Mouse (Mus musculus): ENCODE measurements around the gene Sec14l4. TPM values are rescaled to one million over a fixed set of nuclear protein-coding genes. Genes with fewer than 3 reads are reported as not detected.

The Sec14l4 gene
- 4.7 and 6.3 TPM in 2 replicates for polyA plus RNA-seq (2015; fragmentation: Nextera tagmentation; extraction: Ambion mirVana)

GRCm38 (mm10) chr11:4031126-4031941, at the start of gene Sec14l4:
Gene Sec14l4 (plus strand): TSS chr11:4031462.
- 48% methylated on average over 16 of the region's 16 CpGs for WGBS (ENCODE audit: insufficient replicate concordance)
- H3K27ac ChIP-seq (ENCODE audit: low read length): peak within 1 kb of the TSS; percentile 22
- peak; percentile 67 for ATAC-seq (ENCODE audit: low read depth)
- H3K27me3 ChIP-seq (ENCODE audit: control insufficient read depth, insufficient read depth, low read depth, low read length): no peaks in the 10 kb centered on the region
- H3K36me3 ChIP-seq (ENCODE audit: control insufficient read depth, insufficient read depth): no peaks in the 10 kb centered on the region
- H3K4me2 ChIP-seq (ENCODE audit: low read depth, low read length): peak within 1 kb of the TSS; percentile 29
- no peak within 1 kb of the TSS; the same call in 1 of the 2 replicates for H3K9ac ChIP-seq (ENCODE audit: low read depth, low read length)
- H3K4me3 ChIP-seq (ENCODE audit: low read depth, low read length): peak within 1 kb of the TSS; percentile 20
- peaks cover 2% of the 10 kb centered on the region; the same call in 1 of the 2 replicates for H3K4me1 ChIP-seq (ENCODE audit: control insufficient read depth, low read depth, low read length)
- no peaks in the 10 kb centered on the region for H3K9me3 ChIP-seq (replicated peaks; ENCODE audit: control insufficient read depth, low read length)

GRCm38 (mm10) chr11:3981536-3981935, 49.7 kb upstream of the Sec14l4 start:
- Histone ChIP-seq H3K9me3 (replicated peaks; ENCODE audit: control insufficient read depth, low read length) (no peaks in the 10 kb centered on the region), H3K9ac (ENCODE audit: low read depth, low read length) (no peak overlapping the region), H3K27me3 (ENCODE audit: control insufficient read depth, insufficient read depth, low read depth, low read length) (peaks cover 24% of the 10 kb centered on the region), H3K4me2 (ENCODE audit: low read depth, low read length) (no peak overlapping the region), H3K4me3 (ENCODE audit: low read depth, low read length) (no peak overlapping the region), H3K36me3 (ENCODE audit: control insufficient read depth, insufficient read depth) (peaks cover 20% of the 10 kb centered on the region), H3K4me1 (ENCODE audit: control insufficient read depth, low read depth, low read length) (peaks cover 5% of the 10 kb centered on the region), H3K27ac (ENCODE audit: low read length) (no peak overlapping the region)
- WGBS (ENCODE audit: insufficient replicate concordance): 48% methylated on average over 6 of the region's 6 CpGs
- ATAC-seq (ENCODE audit: low read depth): no peak

- no peak overlapping the region for H3K9ac ChIP-seq (ENCODE audit: low read depth, low read length)
- peaks cover 24% of the 10 kb centered on the region for H3K27me3 ChIP-seq (ENCODE audit: control insufficient read depth, insufficient read depth, low read depth, low read length)
These were observed 48.7 kb upstream of the Sec14l4 start for GRCm38 (mm10) chr11:3982275-3983209.

GRCm38 (mm10) chr11:3983291-3983862, 47.9 kb upstream of the Sec14l4 start, which contains the start of gene Gal3st1:
Gene Gal3st1 (plus strand): TSS chr11:3983636.
- Histone ChIP-seq H3K9ac (ENCODE audit: low read depth, low read length) (no peak within 1 kb of the TSS), H3K36me3 (ENCODE audit: control insufficient read depth, insufficient read depth) (peaks cover 5% of the 10 kb centered on the region), H3K27ac (ENCODE audit: low read length) (no peak within 1 kb of the TSS), H3K4me2 (ENCODE audit: low read depth, low read length) (peak within 1 kb of the TSS; percentile 42), H3K4me1 (ENCODE audit: control insufficient read depth, low read depth, low read length) (peaks cover 5% of the 10 kb centered on the region), H3K4me3 (ENCODE audit: low read depth, low read length) (peak within 1 kb of the TSS; percentile 53), H3K27me3 (ENCODE audit: control insufficient read depth, insufficient read depth, low read depth, low read length) (peaks cover 24% of the 10 kb centered on the region), H3K9me3 (replicated peaks; ENCODE audit: control insufficient read depth, low read length) (no peaks in the 10 kb centered on the region)
- peak; percentile 79 for ATAC-seq (ENCODE audit: low read depth)
- 4% methylated on average over 37 of the region's 37 CpGs for WGBS (ENCODE audit: insufficient replicate concordance)

More at GRCm38 (mm10) chr11:3982275-3983209, 48.7 kb upstream of the Sec14l4 start:
- Histone ChIP-seq H3K4me2 (ENCODE audit: low read depth, low read length) (no peak overlapping the region), H3K27ac (ENCODE audit: low read length) (no peak overlapping the region), H3K4me1 (ENCODE audit: control insufficient read depth, low read depth, low read length) (peaks cover 5% of the 10 kb centered on the region), H3K9me3 (replicated peaks; ENCODE audit: control insufficient read depth, low read length) (no peaks in the 10 kb centered on the region), H3K36me3 (ENCODE audit: control insufficient read depth, insufficient read depth) (peaks cover 13% of the 10 kb centered on the region), H3K4me3 (ENCODE audit: low read depth, low read length) (no peak overlapping the region)
- peak; percentile 9; the same call in 1 of the 2 replicates for ATAC-seq (ENCODE audit: low read depth)
- whole genome bisulfite sequencing (ENCODE audit: insufficient replicate concordance): 46% methylated on average over 7 of the region's 7 CpGs

GRCm38 (mm10) chr11:3983863-3984745, 47.2 kb upstream of the Sec14l4 start:
- Histone ChIP-seq H3K27me3 (ENCODE audit: control insufficient read depth, insufficient read depth, low read depth, low read length) (peaks cover 24% of the 10 kb centered on the region), H3K9ac (ENCODE audit: low read depth, low read length) (no peak overlapping the region), H3K4me3 (ENCODE audit: low read depth, low read length) (peak overlapping the region; percentile 53), H3K36me3 (ENCODE audit: control insufficient read depth, insufficient read depth) (peaks cover 3% of the 10 kb centered on the region), H3K9me3 (replicated peaks; ENCODE audit: control insufficient read depth, low read length) (no peaks in the 10 kb centered on the region), H3K27ac (ENCODE audit: low read length) (no peak overlapping the region), H3K4me2 (ENCODE audit: low read depth, low read length) (peak overlapping the region; percentile 42), H3K4me1 (ENCODE audit: control insufficient read depth, low read depth, low read length) (peaks cover 5% of the 10 kb centered on the region)
- peak; percentile 67 for ATAC-seq (ENCODE audit: low read depth)
- 7% methylated on average over 15 of the region's 15 CpGs for WGBS (ENCODE audit: insufficient replicate concordance)

- H3K4me1 ChIP-seq (ENCODE audit: control insufficient read depth, low read depth, low read length): no peaks in the 10 kb centered on the region
- WGBS (ENCODE audit: insufficient replicate concordance): 49% methylated on average over 3 of the region's 3 CpGs
- H3K27ac ChIP-seq (ENCODE audit: low read length): no peak overlapping the region
- H3K4me3 ChIP-seq (ENCODE audit: low read depth, low read length): no peak overlapping the region
- H3K36me3 ChIP-seq (ENCODE audit: control insufficient read depth, insufficient read depth): no peaks in the 10 kb centered on the region
- H3K27me3 ChIP-seq (ENCODE audit: control insufficient read depth, insufficient read depth, low read depth, low read length): peaks cover 1% of the 10 kb centered on the region; the same call in 1 of the 2 replicates
- ATAC-seq (ENCODE audit: low read depth): no peak
- H3K9me3 ChIP-seq (replicated peaks; ENCODE audit: control insufficient read depth, low read length): no peaks in the 10 kb centered on the region
- no peak overlapping the region for H3K9ac ChIP-seq (ENCODE audit: low read depth, low read length)
- H3K4me2 ChIP-seq (ENCODE audit: low read depth, low read length): no peak overlapping the region
These were observed 41.5 kb upstream of the Sec14l4 start for GRCm38 (mm10) chr11:3989748-3990147.

GRCm38 (mm10) chr11:3993132-3993531, 38.1 kb upstream of the Sec14l4 start:
- no peak for ATAC-seq (ENCODE audit: low read depth)
- no peak overlapping the region for H3K4me2 ChIP-seq (ENCODE audit: low read depth, low read length)
- no peak overlapping the region for H3K4me3 ChIP-seq (ENCODE audit: low read depth, low read length)
- no peaks in the 10 kb centered on the region for H3K4me1 ChIP-seq (ENCODE audit: control insufficient read depth, low read depth, low read length)
- no peaks in the 10 kb centered on the region for H3K9me3 ChIP-seq (replicated peaks; ENCODE audit: control insufficient read depth, low read length)
- no peak overlapping the region for H3K9ac ChIP-seq (ENCODE audit: low read depth, low read length)
- H3K27me3 ChIP-seq (ENCODE audit: control insufficient read depth, insufficient read depth, low read depth, low read length): peaks cover 13% of the 10 kb centered on the region
- 70% methylated on average over 6 of the region's 6 CpGs for WGBS (ENCODE audit: insufficient replicate concordance)
- no peak overlapping the region for H3K27ac ChIP-seq (ENCODE audit: low read length)
- H3K36me3 ChIP-seq (ENCODE audit: control insufficient read depth, insufficient read depth): no peaks in the 10 kb centered on the region

- WGBS (ENCODE audit: insufficient replicate concordance): 76% methylated on average over 6 of the region's 6 CpGs
- Histone ChIP-seq H3K9ac (ENCODE audit: low read depth, low read length) (no peak overlapping the region), H3K27ac (ENCODE audit: low read length) (no peak overlapping the region), H3K4me3 (ENCODE audit: low read depth, low read length) (no peak overlapping the region), H3K4me1 (ENCODE audit: control insufficient read depth, low read depth, low read length) (no peaks in the 10 kb centered on the region), H3K36me3 (ENCODE audit: control insufficient read depth, insufficient read depth) (no peaks in the 10 kb centered on the region), H3K9me3 (replicated peaks; ENCODE audit: control insufficient read depth, low read length) (no peaks in the 10 kb centered on the region), H3K4me2 (ENCODE audit: low read depth, low read length) (no peak overlapping the region), H3K27me3 (ENCODE audit: control insufficient read depth, insufficient read depth, low read depth, low read length) (peaks cover 21% of the 10 kb centered on the region)
- ATAC-seq (ENCODE audit: low read depth): no peak
These were observed 37.3 kb upstream of the Sec14l4 start for GRCm38 (mm10) chr11:3993914-3994313.
